Mouse (Mus musculus) forebrain, embryonic 11.5 days (tissue): Measurements from ENCODE around the gene H2-Oa. TPM values are rescaled to one million over a fixed set of nuclear protein-coding genes. Genes with fewer than 3 reads are reported as not detected.
A peak's percentile ranks its signal among the peaks of the same experiment; 100 is the strongest.

ENCODE experiments used
- ATAC-seq: fragments of 200-750 bp; cut with Nextera tagmentation; replicated peaks from 2 replicates; pipeline ENCODE4 v1.8.0; 2017; ENCODE audit warnings: moderate TSS enrichment; ENCODE audit not compliant: low FRiP score
- DNase-seq: peaks from one replicate; pipeline ENCODE4 v3.0.0-alpha.2; 2017; ENCODE audit warnings: low spot score
- H3K27ac ChIP-seq: fragments of 300-500 bp; sonication (generic); 2 replicates; pipeline ENCODE4 v1.5.1; 2014; ENCODE audit warnings: low read depth, low read length
- H3K27me3 ChIP-seq: fragments of 300-500 bp; sonication (generic); 2 replicates; pipeline ENCODE4 v1.6.1; 2014; ENCODE audit warnings: mild to moderate bottlenecking, low read length, mixed read lengths; ENCODE audit not compliant: control insufficient read depth, insufficient read depth
- H3K36me3 ChIP-seq: fragments of 300-500 bp; sonication (generic); 2 replicates; pipeline ENCODE4 v1.6.1; 2014; ENCODE audit warnings: mild to moderate bottlenecking, low read length, moderate library complexity, mixed read lengths; ENCODE audit not compliant: control insufficient read depth, insufficient read depth
- H3K4me1 ChIP-seq: fragments of 300-500 bp; sonication (generic); replicated peaks from 2 replicates; pipeline ENCODE4 v1.6.1; 2014; ENCODE audit warnings: low read length, mixed read lengths; ENCODE audit not compliant: control insufficient read depth, insufficient read depth
- H3K4me2 ChIP-seq: fragments of 300-500 bp; sonication (generic); 2 replicates; pipeline ENCODE4 v1.6.1; 2014; ENCODE audit warnings: low read depth, mild to moderate bottlenecking, low read length, moderate library complexity, mixed read lengths; ENCODE audit not compliant: severe bottlenecking
- H3K4me3 ChIP-seq: fragments of 300-500 bp; sonication (generic); 2 replicates; pipeline ENCODE4 v1.5.1; 2014; ENCODE audit warnings: low read depth, low read length
- H3K9ac ChIP-seq: fragments of 300-500 bp; sonication (generic); 2 replicates; pipeline ENCODE4 v1.6.1; 2014; ENCODE audit warnings: low read length
- H3K9me3 ChIP-seq: fragments of 300-500 bp; sonication (generic); 2 replicates; pipeline ENCODE4 v1.6.1; 2016; ENCODE audit warnings: low read length, mixed read lengths; ENCODE audit not compliant: control insufficient read depth
- WGBS: fragments of 180-500 bp; shearing (Covaris S2); extraction: QIAGEN DNeasy Blood & Tissue Kit; methylation state at CpG from one replicate; pipeline ENCODE4 v1.1.7; 2014; 5-methylcytosine and 5-hydroxymethylcytosine counted together
- polyA plus RNA-seq: library from polyadenylated mRNA; unstranded; fragments of >200 nt; fragmentation: Nextera tagmentation; extraction: Ambion mirVana; gene quantifications from 2 replicates; pipeline ENCODE4 v1.2.1, GENCODE M21; 2014

Gene H2-Oa
- polyA plus RNA-seq, 1 experiment from 2014 or later, result 0.17 TPM

DNA sequence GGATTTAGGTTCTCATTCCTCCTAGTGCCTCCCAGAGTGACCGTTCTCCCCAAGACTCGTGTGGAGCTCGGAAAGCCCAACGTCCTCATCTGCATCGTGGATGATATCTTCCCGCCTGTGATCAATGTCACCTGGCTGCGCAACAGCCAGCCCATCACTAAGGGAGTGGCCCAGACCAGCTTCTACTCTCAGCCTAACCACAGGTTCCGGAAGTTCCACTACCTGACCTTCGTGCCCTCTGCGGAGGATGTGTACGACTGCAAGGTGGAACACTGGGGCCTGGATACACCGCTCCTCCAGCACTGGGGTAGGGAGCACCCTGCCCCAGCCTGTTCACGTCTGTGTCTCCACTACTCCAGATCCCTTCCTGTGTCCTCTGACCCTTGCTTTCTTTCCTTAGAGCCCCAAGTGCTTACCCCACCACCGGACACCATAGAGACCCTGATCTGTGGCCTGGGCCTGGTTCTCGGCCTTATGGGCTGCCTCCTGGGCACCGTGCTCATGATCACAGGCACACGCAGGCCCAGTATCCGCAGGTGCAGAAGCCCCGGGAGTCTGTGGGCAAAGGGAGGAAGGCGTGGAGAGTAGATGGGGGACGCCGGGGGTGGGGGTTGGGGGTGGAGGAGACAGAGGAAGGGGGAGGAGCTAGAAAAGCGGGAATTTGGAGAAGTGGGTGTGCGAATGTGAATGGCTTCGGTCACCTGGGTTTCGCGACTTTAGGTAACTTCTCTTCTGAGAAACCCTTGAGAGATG is 2.3 kb downstream of the H2-Oa start:
- no peaks in the 10 kb centered on the region for H3K4me1 ChIP-seq
- no peak overlapping the region for H3K27ac ChIP-seq

GRCm38 (mm10) chr17:34096497-34097010 is 4.4 kb downstream of the H2-Oa start:
- H3K36me3 ChIP-seq, result no peaks in the 10 kb centered on the region
- no peak overlapping the region for H3K4me2 ChIP-seq
- 68% methylated on average over 3 of the region's 3 CpGs for WGBS

More for the DNA sequence above, 2.3 kb downstream of the H2-Oa start:
- ATAC-seq (no peak), DNase-seq (no peak)
- Histone ChIP-seq H3K36me3 (no peaks in the 10 kb centered on the region), H3K4me3 (no peak overlapping the region), H3K27me3 (no peaks in the 10 kb centered on the region), H3K4me2 (no peak overlapping the region), H3K9me3 (no peaks in the 10 kb centered on the region), H3K9ac (no peak overlapping the region)
- 83% methylated on average over 27 of the region's 27 CpGs for WGBS

GRCm38 (mm10) chr17:34097272-34097671 is 5.1 kb downstream of the H2-Oa start:
- WGBS, result 67% methylated on average over 5 of the region's 5 CpGs
- Histone ChIP-seq H3K27me3 (no peaks in the 10 kb centered on the region), H3K36me3 (no peaks in the 10 kb centered on the region), H3K9ac (no peak overlapping the region), H3K27ac (no peak overlapping the region), H3K4me1 (no peaks in the 10 kb centered on the region), H3K4me2 (no peak overlapping the region), H3K4me3 (no peak overlapping the region), H3K9me3 (no peaks in the 10 kb centered on the region)
- no peak for DNase-seq
- no peak for ATAC-seq

More at GRCm38 (mm10) chr17:34096497-34097010, 4.4 kb downstream of the H2-Oa start:
- Histone ChIP-seq H3K9ac (no peak overlapping the region), H3K9me3 (no peaks in the 10 kb centered on the region), H3K27me3 (no peaks in the 10 kb centered on the region), H3K4me1 (no peaks in the 10 kb centered on the region), H3K4me3 (no peak overlapping the region), H3K27ac (no peak overlapping the region)
- DNase-seq (no peak), ATAC-seq (no peak)

DNA sequence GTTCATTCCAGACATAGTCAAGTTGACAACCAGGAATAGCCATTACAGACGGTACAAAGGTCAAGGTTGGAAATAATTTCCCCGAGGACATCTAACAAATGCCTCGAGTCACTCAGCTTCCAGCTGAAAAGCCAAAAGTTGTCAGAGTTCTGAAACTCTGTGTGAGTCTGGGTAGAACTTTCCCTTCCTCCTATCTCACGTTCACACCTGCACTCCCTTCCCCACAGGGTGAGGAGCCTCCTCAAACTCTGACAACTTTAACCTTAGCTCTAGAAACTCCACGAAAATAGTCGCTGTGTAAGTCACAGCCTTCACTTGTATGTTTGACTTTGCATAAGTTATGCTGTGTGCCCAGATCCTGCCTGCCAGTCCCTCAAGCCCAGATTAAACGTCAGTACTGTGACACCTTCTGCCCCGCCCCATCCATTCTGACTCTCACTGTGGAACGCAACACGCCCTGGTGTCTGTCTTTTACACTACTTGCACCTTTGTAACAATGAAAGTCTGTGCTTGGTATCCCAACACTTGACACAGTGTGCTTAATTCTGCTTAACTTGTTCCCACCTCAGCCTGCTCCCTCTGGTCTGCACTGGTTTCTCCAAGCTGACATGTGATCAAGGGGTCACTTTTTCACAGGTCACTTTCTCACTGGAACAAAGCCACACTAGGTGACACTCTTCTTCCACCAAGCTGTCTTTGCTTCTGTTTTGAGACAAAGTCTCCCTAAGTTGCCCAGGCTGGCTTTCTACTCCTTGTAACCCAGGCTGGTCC is 6.8 kb downstream of the H2-Oa start:
- no peak overlapping the region for H3K4me3 ChIP-seq
- H3K4me1 ChIP-seq, result no peaks in the 10 kb centered on the region
- H3K4me2 ChIP-seq, result no peak overlapping the region
- 71% methylated on average over 10 of the region's 10 CpGs for WGBS
- H3K9ac ChIP-seq, result no peak overlapping the region
- no peak for ATAC-seq
- no peaks in the 10 kb centered on the region for H3K27me3 ChIP-seq
- H3K27ac ChIP-seq, result no peak overlapping the region
- H3K36me3 ChIP-seq, result no peaks in the 10 kb centered on the region
- no peak for DNase-seq
- no peaks in the 10 kb centered on the region for H3K9me3 ChIP-seq

- no peak for ATAC-seq
- Histone ChIP-seq H3K27me3 (no peaks in the 10 kb centered on the region), H3K4me3 (no peak overlapping the region), H3K36me3 (no peaks in the 10 kb centered on the region), H3K4me1 (no peaks in the 10 kb centered on the region), H3K27ac (no peak overlapping the region), H3K4me2 (no peak overlapping the region), H3K9me3 (no peaks in the 10 kb centered on the region), H3K9ac (no peak overlapping the region)
- 71% methylated on average over 5 of the region's 5 CpGs for WGBS
- no peak for DNase-seq
These were observed 7.4 kb downstream of the H2-Oa start for GRCm38 (mm10) chr17:34099531-34099930.

DNA sequence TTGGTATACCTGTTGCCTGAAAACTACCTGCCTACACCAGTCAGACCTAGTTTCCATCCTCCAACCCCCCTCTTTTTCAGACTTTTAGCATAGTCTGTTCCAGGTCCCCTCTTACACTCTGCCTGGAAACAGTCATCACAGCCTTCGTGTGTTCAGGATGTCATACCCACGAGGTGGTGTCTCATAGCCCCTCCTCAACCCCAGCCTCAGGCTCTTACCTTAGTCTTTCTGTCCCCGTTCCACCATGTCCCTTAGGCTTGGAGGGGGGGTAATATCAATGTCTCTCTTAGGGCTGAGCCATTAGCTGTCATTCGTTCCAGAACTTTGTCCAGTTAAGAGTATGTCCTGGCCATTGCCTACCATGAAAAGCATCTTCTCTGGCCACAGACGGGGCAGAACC is 9.0 kb downstream of the H2-Oa start:
- H3K4me3 ChIP-seq, result no peak overlapping the region

DNA sequence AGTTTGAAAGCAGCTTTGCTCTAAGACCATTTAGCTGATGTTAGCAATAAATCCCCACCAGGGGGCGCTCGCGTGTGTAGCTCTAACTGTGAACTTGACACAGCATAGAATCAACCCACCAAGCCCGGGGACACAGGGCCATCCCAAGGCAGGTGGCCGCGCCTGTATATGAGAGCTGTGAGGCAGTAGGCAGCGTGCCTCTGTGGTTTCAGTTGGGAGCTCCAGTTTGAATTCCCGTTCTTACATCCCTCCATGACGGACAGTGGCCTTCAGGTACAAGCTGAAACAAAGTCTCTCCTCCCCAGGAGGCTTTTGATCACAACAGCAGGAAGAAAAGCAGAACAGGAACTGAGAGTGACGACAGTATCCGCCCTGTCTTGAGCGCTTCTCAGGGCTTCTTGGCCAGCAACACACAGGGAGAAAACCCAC is 9.5 kb downstream of the H2-Oa start:
- Histone ChIP-seq H3K27me3 (no peaks in the 10 kb centered on the region), H3K9ac (no peak overlapping the region), H3K4me2 (no peak overlapping the region), H3K9me3 (no peaks in the 10 kb centered on the region), H3K36me3 (no peaks in the 10 kb centered on the region), H3K27ac (no peak overlapping the region), H3K4me3 (no peak overlapping the region), H3K4me1 (no peaks in the 10 kb centered on the region)
- ATAC-seq, result peak; percentile 73
- 11% methylated on average over 12 of the region's 12 CpGs for WGBS
- peak; percentile 96 for DNase-seq

More for the DNA sequence above, 9.0 kb downstream of the H2-Oa start:
- peak; percentile 24; the same call in 1 of the 2 replicates for ATAC-seq
- Histone ChIP-seq H3K4me1 (no peaks in the 10 kb centered on the region), H3K27ac (no peak overlapping the region), H3K36me3 (no peaks in the 10 kb centered on the region), H3K9me3 (no peaks in the 10 kb centered on the region), H3K27me3 (no peaks in the 10 kb centered on the region), H3K4me2 (no peak overlapping the region), H3K9ac (no peak overlapping the region)
- 32% methylated on average over 5 of the region's 5 CpGs for WGBS
- no peak for DNase-seq

DNA sequence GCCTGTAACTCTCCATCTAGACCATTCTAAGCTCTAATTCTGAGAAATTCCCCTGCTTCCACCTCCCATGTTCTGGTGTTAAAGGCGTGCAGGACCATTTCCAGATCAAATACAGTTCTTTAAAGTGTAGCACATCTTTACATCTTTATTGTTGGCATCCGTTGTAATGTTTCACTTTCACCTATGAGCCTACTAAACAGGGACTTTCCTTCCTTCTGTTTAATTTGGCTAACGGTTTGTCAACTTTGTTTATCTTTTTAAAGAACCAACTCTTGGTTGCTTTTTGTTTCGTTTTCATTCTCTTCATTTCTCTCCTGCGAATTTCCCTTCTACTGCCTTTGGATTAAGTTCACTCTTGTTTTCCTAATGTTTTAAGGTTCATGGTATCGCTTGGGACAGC is 10.7 kb downstream of the H2-Oa start:
- Histone ChIP-seq H3K9ac (no peak overlapping the region), H3K4me2 (no peak overlapping the region), H3K4me1 (no peaks in the 10 kb centered on the region), H3K9me3 (no peaks in the 10 kb centered on the region), H3K36me3 (no peaks in the 10 kb centered on the region), H3K4me3 (no peak overlapping the region), H3K27me3 (no peaks in the 10 kb centered on the region), H3K27ac (no peak overlapping the region)
- WGBS, result 82% methylated on average over 6 of the region's 6 CpGs
- DNase-seq, result no peak
- ATAC-seq, result no peak
